Mouse (Mus musculus) frontal cortex, postnatal 10 days (tissue): ENCODE measurements around the gene Xpa.
"Not testable (repeated sequence)": the region's sequence is repeated elsewhere in the genome, so short reads cannot be mapped to it uniquely, and the experiment has no call there.

Experiments used
- DNase-seq, 2 experiments: peaks; one replicate each; pipeline ENCODE4 v3.0.0; 2022; ENCODE audit warnings: low spot score in 2 of 2, mixed read lengths in 1 of 2

The Xpa gene

DNA sequence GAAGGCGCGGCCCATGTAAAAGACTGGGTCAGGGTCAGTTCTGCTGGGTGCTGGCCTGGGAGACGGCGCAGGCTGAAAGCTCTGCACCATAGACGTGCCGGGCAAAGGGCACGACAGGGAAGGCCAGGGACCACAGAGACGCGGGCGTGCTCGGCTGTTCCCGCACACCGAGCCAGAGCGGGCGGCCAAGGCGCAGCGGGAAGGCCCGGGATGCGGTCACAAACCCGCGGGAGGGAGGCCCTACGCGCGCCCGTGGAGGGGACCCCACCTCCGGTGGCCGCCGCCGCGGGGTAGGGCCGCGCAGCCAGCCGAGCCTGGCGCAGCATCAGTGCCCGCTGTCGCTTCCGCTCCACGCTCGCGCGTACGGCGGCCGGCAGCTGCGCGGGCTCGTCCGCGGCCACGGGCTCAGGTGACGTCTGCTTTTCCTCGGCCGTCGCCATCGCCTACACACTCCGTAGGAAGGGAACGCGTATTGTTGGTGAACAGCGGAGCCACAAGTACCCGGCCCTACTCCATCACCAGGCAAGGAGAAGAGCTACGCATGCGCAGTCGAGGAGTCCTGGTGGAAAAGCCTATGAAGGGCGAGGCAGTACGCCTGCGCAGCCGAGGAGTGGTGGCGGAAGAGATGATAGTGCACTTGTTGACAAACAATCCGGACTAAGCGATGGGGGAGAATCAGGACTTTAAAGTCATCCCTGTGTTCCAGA, at the start of gene Xpa:
Gene Xpa (minus strand): TSS at position 531 of the 707 bp plus-strand sequence.
- DNase-seq = peak; percentile 91 to 94

DNA sequence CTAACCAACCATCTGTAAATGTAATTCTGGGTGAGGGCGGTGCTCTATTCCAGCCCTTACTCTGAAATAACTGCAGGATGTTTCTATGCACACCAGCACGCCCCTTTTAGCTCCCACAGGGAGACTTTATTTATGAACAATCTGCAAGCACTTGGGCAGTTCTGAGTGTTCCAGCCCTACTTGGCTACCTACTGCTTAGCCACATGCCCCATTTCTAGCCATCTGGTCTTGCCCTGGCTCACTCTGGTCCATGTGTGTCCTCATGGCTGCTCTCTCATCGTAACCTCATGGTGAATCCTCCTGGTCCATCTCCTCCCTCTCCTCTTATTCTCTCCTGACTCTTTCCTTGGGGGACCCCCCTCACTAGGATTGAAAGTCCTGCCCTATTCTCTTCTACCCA, 39.8 kb upstream of the Xpa start:
- DNase-seq = no peak

DNA sequence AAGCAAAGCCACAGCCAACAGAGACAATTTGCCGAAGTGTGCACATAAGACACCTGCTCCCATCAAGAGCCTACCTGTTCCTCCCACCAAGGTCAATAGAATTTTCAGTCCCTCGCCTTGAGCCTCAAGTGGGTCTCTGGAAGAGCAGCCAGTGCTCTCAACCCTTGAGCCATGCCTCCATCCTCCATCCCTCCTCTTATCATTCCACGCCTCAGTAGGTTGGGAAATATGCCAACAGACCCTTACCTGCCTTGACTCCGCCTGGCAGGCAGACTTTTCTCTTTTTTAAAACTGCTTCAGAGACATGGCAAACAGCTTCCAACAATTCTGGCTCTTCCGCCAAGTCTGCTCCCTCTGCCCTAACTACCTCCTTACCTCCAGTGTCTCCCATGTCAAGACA, 38.6 kb upstream of the Xpa start:
- DNase-seq = no peak

DNA sequence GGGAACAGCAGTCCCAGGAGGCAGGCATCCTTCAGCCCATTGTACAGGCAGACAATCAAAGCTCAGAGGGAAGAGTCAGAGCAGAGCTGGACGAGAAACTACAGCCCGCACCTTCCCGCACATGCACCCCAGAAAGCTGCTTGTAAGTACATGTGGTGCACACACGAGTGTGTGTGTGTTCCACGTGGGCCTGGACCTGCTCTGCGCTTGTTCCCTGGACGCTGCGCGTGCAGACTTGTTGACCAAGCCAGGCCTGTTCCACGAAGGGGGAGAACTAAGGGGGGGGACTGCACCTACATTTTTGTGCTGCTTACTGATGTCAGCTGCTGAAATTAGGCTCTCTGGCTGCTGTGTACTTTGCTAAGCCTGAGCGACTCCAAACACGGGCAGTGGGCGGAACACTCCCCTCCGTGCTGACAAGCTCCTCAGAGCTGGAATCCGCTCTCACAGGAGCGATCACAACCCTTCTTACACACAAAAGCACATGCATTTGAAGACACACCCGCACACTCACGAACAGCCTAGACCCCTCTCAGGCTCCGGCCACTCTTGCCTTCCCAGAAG, 30.9 kb upstream of the Xpa start:
- no peak for DNase-seq

DNA sequence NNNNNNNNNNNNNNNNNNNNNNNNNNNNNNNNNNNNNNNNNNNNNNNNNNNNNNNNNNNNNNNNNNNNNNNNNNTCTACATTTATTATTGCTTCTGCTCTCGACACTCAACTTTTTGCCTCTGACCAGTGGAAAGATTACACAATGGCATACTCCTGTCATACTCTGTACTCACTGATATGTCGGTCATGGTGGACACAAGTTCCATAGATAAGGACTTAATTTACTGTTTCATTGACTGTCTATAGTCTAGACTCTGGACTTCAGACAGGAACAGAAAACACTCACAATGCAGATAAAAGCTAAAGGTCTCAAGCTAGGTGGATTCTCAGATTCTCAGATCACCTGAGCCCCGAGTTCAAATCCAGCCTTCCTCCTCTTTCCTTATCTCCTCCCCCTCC, 25.0 kb upstream of the Xpa start:
- DNase-seq = no peak

DNA sequence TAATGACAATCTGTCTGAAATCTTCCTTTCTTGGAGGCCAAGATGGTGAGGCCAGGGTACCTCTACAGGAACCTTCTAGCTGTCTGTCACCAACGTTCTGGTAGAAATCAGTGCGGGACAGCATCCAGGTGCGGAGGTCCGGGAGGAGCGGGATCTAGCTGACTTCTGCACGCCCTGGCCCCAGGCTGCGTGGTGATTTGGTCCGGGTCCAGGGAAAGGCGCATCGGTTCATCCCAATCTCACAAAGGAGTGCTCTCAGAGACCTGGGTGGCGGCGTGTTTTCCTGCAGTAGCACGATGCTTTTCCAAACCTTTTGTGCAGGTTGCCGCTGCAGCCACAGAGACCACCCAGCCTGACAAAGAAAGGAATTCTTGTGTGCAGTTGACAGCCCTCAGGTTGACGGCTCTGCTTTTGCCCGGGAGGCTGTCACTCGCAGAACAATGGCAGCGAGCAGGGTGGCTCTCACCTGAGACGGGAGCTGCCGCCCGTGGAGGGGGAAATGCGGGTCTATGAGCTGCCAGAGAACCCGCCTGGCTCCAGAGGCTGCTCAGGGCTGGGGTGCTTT, 6.5 kb upstream of the Xpa start:
- DNase-seq = no peak

DNA sequence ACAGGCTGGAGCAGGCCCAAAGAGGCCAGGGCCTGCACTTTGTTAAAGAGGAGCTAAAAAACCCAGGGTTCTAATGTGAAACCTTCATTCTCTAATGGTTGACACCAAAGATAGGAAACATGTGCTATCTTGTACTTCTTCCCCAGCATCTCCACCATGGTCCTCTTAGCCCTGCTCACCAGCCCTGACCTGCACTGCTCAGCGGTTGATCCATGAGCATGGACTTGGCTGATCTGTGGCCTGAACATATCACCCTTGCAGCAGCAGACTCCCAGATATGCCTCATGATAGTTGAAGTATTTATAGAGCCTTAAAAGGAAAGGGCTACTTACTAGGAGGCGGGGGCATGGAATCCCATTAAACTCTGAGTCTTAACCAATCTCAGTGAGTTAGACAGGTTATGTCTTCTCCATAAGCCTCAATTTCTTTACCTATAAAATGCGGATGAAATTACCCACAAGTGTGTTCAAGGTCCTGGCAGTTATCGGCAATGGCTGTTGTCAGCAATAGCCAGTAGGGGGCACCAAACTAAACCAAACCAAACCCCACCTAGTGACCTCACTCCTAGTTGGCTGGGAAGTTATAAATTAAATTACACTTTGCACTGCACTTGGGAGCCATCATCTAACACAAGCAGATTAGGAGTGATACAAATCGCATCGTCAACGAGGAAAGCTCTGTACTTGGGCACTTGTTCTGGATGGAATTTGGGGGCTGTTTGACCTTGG, 5.9 kb upstream of the Xpa start:
- DNase-seq = peak in 1 of 2 experiments; percentile 67

DNA sequence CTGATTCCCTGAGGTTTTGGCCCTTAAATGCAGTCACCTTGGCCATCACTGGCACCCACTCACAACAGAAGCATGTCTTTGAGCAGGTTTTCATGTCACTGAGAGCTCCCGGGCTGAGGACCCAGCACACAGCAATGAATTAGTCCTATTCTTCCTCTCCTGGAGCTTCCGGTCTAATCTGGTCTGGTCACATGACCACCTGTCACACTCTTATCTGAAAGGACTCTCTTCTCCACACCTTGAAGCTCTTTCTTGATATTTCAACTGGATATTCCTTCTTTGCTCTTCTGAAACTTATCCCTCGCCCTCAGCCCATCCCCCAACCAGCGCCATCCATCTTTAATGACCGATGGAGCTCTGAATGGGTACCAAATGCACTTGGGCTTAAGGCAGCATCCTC, 2.0 kb upstream of the Xpa start:
- DNase-seq = no peak

DNA sequence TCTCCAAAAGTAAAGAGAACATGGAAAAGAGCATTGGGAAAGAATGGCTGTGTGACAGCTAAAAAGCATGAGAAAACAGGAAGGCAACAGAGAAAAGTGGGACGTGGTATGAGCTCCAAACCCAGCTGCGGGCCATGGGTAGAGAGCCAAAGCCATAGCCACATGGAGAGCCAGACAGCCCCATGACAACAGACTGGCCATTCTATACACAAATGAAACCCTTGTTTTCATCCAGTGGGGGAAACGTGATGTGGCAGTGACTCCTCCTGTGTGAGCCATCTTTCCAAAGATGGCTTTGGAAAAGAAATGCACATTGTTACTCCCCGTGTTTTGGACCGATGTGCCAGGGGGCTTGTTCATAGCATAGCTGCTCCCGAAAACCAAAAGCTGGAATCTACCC, 402 bp upstream of the Xpa start:
- DNase-seq = no peak

DNA sequence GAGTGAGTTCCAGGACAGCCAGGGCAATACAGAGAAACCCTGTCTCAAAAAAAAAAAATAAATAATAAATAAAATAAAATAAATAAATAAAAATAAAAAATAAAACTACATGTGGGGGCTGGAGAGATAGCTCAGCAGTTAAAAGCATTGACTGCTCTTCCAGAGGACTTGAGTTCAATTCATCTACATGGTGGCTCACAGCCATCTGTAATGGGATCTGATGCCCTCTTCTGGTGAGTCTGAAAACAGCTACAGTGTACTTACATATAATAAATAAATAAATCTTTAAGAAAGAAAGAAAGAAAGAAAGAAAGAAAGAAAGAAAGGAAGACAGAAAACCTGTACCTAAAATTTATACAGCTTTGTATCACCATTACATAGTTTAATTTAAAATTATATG, 4.1 kb downstream of the Xpa start:
- not testable (repeated sequence) for DNase-seq

DNA sequence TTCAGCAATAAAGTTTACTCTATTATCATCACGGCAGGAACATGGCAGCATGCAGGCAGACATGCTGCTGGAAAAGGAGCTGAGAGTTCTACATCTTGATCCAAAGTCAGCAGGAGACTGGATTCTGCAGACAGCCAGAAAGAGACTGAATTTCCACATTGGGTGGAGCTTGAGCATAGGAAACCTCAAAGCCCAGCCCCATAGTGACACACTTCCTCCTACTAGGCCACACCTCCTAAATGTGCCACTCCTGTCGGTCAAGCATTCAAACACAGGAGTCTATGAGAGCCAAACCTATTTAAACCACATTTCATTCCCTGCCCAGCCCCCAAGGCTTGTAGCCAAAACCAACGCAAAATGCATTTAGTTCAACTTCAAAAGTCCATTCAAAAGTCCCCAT, 9.6 kb downstream of the Xpa start:
- DNase-seq = no peak

DNA sequence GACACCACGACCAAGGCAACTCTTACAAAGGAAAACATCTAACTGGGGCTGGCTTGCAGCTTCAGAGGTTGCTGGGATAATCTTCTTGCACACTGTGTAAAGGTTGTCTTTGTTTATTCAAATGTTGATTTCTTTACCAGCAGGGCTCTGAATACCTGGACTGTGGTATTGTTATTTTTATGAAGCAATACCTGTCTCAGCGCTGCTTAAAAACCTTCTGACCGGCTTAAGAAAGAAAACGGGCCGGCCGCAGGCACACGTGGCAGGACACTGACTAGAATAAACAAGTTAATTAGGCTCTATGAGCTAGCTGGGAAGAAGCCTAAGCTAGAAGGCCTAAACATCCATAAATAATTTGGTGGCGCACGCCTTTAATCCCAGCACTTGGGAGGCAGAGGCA, 10.2 kb downstream of the Xpa start:
- no peak for DNase-seq

DNA sequence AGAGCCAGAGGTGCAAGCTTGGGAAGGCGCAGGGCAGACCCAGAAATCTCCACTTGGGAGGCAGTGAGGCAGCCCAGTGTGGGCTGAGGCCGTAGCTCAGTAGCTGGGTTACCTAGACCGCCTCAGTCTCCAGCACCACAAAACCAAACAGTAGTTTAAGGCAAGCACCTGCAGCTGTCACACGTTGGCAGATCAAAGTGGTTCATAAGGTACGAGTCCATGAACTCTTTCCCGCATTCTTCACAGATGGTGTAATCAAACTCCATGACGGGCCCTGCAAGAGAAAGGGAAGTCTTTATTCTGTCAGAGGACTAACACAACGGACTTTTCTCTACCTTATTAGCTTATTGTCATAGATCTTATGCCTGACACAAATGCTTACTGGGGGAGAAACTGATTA, 10.7 kb downstream of the Xpa start:
- no peak for DNase-seq

DNA sequence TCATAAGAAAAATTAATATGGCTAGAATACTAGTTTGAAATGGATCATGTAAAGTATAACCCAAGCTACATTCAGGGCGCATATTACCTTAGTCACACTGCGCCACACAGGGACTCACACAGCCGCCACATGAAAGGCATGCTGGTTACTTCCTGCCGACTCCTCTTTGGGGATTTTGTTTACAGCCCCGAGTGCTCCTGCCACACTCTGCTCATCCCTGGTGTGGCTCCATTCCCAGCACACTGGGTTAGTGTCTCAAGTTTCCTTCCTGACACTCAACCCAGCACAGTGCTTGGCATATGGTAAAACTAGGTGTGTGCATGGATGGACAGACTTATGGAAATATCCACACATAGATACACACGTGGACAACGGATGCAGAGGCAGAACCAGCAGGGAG, 13.9 kb downstream of the Xpa start:
- no peak for DNase-seq

DNA sequence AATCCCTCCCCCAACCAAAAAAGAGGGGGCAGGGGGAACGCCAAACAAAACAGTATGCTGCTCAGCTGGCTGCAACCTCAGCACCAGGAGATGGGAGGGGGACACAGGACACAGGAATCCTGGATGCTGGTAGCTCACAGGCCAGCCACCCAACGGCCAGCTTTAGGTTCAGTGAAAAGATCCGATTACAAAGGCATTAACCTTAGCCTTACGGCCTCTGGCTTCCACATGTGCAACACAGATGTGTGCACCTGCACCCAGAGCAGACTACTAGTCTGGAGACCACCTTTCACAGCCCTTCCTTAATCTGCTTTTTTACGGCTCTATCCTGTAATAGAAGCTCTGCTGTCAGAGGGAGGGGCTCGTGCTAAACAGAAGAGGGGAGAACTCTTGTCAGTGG, 14.9 kb downstream of the Xpa start:
- no peak for DNase-seq

DNA sequence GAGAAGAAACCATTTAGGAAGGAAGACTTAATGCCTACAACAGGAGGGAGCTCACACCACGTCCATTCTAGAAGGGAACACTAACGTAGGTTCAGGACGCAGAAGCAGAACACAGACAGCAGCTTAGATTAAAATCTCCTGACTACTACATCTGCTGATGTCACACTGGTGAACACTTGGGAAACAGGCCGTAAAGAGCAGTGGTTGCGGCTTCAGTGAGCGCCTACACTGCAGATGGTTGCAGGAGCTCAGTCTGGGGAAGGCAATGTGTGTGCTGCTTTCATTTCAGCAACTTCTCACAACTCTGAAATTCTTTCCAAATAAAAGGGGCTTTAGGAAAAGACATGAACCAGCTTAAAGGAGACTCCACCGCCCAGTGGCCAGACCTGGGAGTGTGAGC, 18.6 kb downstream of the Xpa start:
- no peak for DNase-seq

DNA sequence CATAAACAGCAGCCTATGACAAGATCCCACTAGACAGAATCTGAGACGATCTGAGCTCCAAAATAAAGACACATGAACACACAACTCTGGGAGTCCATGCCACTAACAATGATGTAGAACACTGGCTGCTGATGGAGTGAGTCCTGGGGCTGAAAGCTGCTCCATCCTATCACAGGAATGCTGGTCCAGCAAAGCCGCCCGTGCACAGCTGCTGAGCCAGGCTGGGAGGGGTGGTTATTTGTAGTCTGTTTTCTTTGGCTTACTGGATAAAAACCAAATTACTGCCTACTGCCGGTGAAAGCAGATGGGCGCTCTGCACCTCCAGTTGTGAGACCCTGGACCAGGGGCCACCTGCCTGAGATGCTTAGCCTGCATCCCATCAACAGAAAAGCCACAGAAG, 19.1 kb downstream of the Xpa start:
- no peak for DNase-seq

DNA sequence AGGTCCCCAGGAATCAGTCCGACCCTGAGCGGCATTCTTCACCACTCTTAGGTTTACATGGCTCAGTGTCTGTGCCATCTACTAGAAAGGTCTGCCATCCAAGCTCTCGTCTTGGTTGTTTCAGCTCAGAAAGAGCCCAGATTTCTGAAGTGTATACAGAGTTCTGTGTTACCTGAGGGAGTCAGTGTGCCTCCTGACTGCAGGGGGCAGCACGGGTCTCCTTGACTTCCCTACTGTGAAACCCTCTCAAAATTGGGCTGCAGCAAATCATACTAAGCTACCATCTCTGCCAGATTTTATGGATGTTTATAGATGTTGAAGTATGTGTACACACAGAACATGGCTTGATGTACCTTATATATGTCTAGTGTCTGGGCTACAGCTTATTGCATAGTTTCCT, 19.8 kb downstream of the Xpa start:
- no peak for DNase-seq

DNA sequence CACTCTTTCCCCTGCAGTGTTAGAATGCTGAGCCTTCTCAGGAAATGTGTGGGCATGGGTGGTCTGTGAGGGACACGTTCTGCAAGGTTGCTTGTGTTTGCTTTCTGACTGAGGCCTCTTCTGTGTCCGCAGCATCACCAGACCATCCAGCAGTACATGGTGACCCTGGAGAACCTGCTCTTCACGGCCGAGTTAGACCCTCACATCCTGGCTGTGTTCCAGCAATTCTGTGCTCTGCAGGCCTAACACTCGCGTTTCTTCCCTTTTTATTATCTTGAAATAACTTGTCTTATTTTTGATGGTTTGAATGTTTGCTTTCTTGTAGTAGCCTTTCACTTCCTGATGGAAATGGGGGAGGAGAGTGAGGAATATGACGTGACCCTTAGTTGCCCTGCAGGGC, 24.4 kb downstream of the Xpa start:
- no peak for DNase-seq

DNA sequence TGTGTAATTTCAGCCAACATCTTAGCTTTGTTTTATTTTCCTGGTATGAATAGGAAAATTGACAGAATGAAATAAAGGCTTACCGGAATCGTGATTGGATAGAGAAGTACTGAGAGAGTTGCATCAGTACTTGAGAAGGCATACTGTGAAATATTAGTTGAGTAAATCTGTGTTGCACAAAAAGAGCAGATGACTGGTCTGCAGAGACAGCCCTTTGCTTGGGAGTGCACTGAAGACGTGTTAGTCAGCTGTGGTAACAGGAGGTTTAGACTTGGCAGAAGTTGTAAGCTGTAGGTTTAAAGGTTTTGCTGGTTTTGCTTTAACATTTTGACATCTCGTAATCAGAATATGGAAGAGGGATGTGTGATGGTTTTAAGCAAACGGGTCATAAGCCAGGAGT, 30.3 kb downstream of the Xpa start:
- DNase-seq = no peak

DNA sequence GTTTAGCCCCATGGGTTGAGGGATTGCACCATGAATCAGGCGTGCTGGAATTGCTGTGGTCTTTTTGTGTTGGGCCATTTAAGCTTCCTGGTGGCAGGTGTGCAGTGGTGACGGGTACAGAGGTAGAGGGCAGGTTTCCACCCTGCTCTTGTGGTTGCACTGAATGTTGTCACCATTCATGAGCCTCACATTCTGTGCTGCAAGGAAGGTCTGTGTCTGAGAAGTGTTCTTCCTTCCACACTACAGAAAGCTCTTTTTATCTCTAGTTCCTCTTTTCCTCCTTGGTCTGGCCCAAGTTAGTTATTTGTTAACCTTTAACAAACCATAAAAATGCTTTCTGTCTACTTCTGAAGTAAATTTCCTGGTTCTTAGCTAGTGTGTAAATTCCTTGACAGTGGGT, 32.1 kb downstream of the Xpa start:
- DNase-seq = no peak

DNA sequence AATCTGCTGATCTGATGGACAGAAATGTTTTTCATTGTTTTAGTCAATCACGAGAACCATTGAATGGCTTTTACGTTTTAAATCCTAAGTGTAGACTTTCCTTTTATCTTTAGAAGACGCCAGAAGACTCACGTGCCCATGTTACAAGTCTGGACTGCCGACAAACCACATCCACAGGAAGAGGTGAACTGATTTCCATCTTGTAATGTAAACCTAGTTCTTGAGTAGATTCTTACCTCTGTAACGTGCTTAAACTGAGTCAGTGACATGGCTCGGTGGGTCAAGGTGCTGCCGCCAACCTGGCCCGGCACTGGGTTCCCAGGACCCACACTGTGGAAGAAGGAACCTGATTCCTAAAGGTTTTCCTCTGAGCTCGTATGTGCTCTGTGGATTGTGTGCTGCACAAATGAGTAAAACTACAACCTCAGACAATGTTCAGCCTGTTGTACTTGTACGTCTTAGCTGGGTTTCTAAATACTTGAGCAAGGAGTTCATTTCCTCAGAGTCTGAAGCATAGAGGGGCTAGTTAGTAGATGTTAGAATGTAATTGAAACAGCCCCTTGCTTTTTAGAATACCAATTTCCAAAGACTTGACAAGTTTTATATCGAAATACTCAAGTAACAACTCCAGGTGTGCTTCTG, 44.1 kb downstream of the Xpa start:
- no peak for DNase-seq

DNA sequence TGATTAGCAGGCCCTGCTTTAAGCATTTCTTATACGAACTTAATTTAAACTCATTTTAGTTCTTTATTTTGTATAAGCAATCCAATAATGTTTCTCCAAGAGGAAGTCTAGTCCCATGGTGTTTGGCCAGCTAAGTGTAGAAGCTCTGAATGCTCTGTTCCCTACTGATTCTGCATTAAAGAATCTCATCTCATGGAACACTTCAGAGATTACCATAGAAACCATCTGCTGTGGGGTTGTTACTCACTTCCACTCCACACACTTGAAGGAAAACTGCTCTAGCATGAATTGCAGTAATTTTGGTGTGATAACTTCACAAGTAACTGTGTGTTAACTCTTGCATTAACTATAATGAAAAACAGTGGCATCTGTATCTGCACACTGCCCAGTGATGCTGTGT, 49.2 kb downstream of the Xpa start:
- DNase-seq = no peak
